Comparison of ENCODE assay signal across 8 mouse cellular contexts in genomic region chrX:36795424-36796162, GRCm38 (mm10). TPM values are rescaled to one million over a fixed set of nuclear protein-coding genes. Genes with fewer than 3 reads are reported as not detected.
DNase-seq lines count a peak whose midpoint lies in the region; ATAC-seq and TF ChIP-seq lines count a peak whose summit lies in the region.

Gene Slc25a5, plus strand, starts transcription at chrX:36795651.

- peak within 1 kb of the TSS; percentile 86 for H3K27ac ChIP-seq in ES-E14 (ENCODE audit: insufficient read depth, low read depth, low read length, poor library complexity, severe bottlenecking)
- peak within 1 kb of the TSS; percentile 62 for H3K27ac ChIP-seq in forebrain, embryonic 16.5 days (ENCODE audit: low read length)
- H3K27ac ChIP-seq in neural tube, embryonic 14.5 days (ENCODE audit: low read depth, low read length) = peak within 1 kb of the TSS; percentile 87

- intact Hi-C loops in heart, postnatal 25 days (cut with DNase I) = loop anchor here (2.0 to 5.0 kb wide), 2 partner anchors 15 to 33 kb away; no protein-coding TSS in a partner anchor

- H3K27me3 ChIP-seq in forebrain, embryonic 16.5 days (replicated peaks; ENCODE audit: control insufficient read depth, insufficient read depth, low read length) = no peaks in the 10 kb centered on the region
- H3K27me3 ChIP-seq in neural tube, embryonic 14.5 days (ENCODE audit: control insufficient read depth, insufficient read depth, low read length) = no peaks in the 10 kb centered on the region

- H3K4me3 ChIP-seq in ES-E14 (ENCODE audit: insufficient read depth in 1 of 2, low read depth in 1 of 2, low read length in 2 of 2, poor library complexity in 1 of 2, severe bottlenecking in 1 of 2) = peak within 1 kb of the TSS; percentile 90 to 94
- H3K4me3 ChIP-seq in forebrain, embryonic 16.5 days (replicated peaks; ENCODE audit: low read length) = peak within 1 kb of the TSS; percentile 59
- H3K4me3 ChIP-seq in neural tube, embryonic 14.5 days (ENCODE audit: low read depth, low read length) = peak within 1 kb of the TSS; percentile 54

- peaks cover 0 to 2% of the 10 kb centered on the region in 2 experiments; a peak in 1 of 4 replicates for H3K4me1 ChIP-seq in ES-E14 (ENCODE audit: control insufficient read depth in 2 of 2, insufficient read depth in 2 of 2, low read length in 2 of 2, poor library complexity in 1 of 2)
- H3K4me1 ChIP-seq in forebrain, embryonic 16.5 days (replicated peaks; ENCODE audit: control insufficient read depth, insufficient read depth, low read length) = no peaks in the 10 kb centered on the region
- H3K4me1 ChIP-seq in neural tube, embryonic 14.5 days (ENCODE audit: control insufficient read depth, insufficient read depth, low read length) = no peaks in the 10 kb centered on the region

- H3K9ac ChIP-seq in ES-E14 (ENCODE audit: insufficient read depth, low read depth, low read length, poor library complexity, severe bottlenecking) = peak within 1 kb of the TSS; percentile 92
- H3K9ac ChIP-seq in forebrain, embryonic 16.5 days (replicated peaks; ENCODE audit: low read depth, low read length) = peak within 1 kb of the TSS; percentile 62
- H3K9ac ChIP-seq in neural tube, embryonic 14.5 days (replicated peaks; ENCODE audit: low read depth, low read length) = peak within 1 kb of the TSS; percentile 71

- H3K36me3 ChIP-seq in ES-E14 (ENCODE audit: control insufficient read depth, insufficient read depth, low read length, poor library complexity, severe bottlenecking) = peaks cover 16% of the 10 kb centered on the region
- H3K36me3 ChIP-seq in forebrain, embryonic 16.5 days (ENCODE audit: control insufficient read depth, insufficient read depth) = 0 out of 2 replicates have a peak, but pooled peaks cover 2% of the 10 kb centered on the region
- 0 out of 2 replicates have a peak, but pooled peaks cover 8% of the 10 kb centered on the region for H3K36me3 ChIP-seq in neural tube, embryonic 14.5 days (ENCODE audit: control insufficient read depth, insufficient read depth, low read length)

- ATAC-seq in forebrain, embryonic 16.5 days = peak; percentile 96
- peak; percentile 97 for ATAC-seq in neural tube, embryonic 14.5 days (ENCODE audit: low read depth)

- peak within 1 kb of the TSS; percentile 51 for H3K4me2 ChIP-seq in forebrain, embryonic 16.5 days (ENCODE audit: low read length)
- H3K4me2 ChIP-seq in neural tube, embryonic 14.5 days (ENCODE audit: low read depth, low read length) = peak within 1 kb of the TSS; percentile 47

- in situ Hi-C loops in ES-E14 (cut with MboI; ENCODE audit: low sequenced_read_pairs in 2 of 2, unreplicated experiment in 2 of 2) = no loop called here

- no peaks in the 10 kb centered on the region for H3K9me3 ChIP-seq in ES-E14 (ENCODE audit: control insufficient read depth, insufficient read depth, low read depth, low read length)
- H3K9me3 ChIP-seq in forebrain, embryonic 16.5 days (ENCODE audit: control insufficient read depth, low read length) = no peaks in the 10 kb centered on the region
- no peaks in the 10 kb centered on the region for H3K9me3 ChIP-seq in neural tube, embryonic 14.5 days (ENCODE audit: control insufficient read depth, low read length)

- WGBS in forebrain, embryonic 16.5 days = 15% methylated on average over 41 of the region's 41 CpGs
- WGBS in neural tube, embryonic 14.5 days = 15% methylated on average over 40 of the region's 41 CpGs

- DNase-seq in ES-E14 (ENCODE audit: low read depth, low spot score) = no peak
- peak; percentile 93 for DNase-seq in cerebellum, adult 11-12 months
- DNase-seq in heart, postnatal 25 days (ENCODE audit: low spot score) = peak; percentile 79
- DNase-seq in layer of hippocampus, adult 18-20 months (ENCODE audit: low spot score in 2 of 2) = peak; percentile 71 to 81
- peak; percentile 88 to 91 for DNase-seq in lung, adult 18-20 months
- peak; percentile 83 for DNase-seq in testis, postnatal 10 days (ENCODE audit: low spot score)

TF ChIP-seq in ES-E14, 5 proteins besides CTCF, POLR2A, EP300 and RAD21:
- TF ChIP-seq CHD2 (IDR thresholded peaks at IDR 0.05; ENCODE audit: low read depth, low read length) = no peak
- TF ChIP-seq ZC3H11A (IDR thresholded peaks at IDR 0.05; ENCODE audit: borderline replicate concordance, low read depth, low read length) = no peak
- no peak for TF ChIP-seq HCFC1 (IDR thresholded peaks at IDR 0.05; ENCODE audit: borderline replicate concordance, insufficient read depth, low read length)
- no peak for TF ChIP-seq MAFK (IDR thresholded peaks at IDR 0.05; ENCODE audit: insufficient read depth, low read depth, low read length)
- no peak for TF ChIP-seq ZNF384 (IDR thresholded peaks at IDR 0.05; ENCODE audit: low read depth, low read length)

RNA-seq across cellular contexts. Expression of gene Slc25a5, which starts in this region (rescaled TPM):
- 557 and 605 TPM in 2 replicates for total RNA-seq in ES-E14 (2012; rRNA removed)
- 460 and 461 TPM in 2 replicates for polyA plus RNA-seq in forebrain, embryonic 16.5 days (2015; fragmentation: Nextera tagmentation; extraction: Ambion mirVana)
- 100 to 1,000 TPM; 473 to 488 TPM for total RNA-seq in heart, postnatal 25 days (2021)
- 100 to 1,000 TPM; 320 to 325 TPM for total RNA-seq in layer of hippocampus, adult 18-20 months (2021)
- 544 and 575 TPM in 2 replicates for polyA plus RNA-seq in neural tube, embryonic 14.5 days (2014; fragmentation: Nextera tagmentation; extraction: Ambion mirVana)
